Mouse (Mus musculus): Measurements from ENCODE around the gene Enpp6.

The Enpp6 gene

DNA sequence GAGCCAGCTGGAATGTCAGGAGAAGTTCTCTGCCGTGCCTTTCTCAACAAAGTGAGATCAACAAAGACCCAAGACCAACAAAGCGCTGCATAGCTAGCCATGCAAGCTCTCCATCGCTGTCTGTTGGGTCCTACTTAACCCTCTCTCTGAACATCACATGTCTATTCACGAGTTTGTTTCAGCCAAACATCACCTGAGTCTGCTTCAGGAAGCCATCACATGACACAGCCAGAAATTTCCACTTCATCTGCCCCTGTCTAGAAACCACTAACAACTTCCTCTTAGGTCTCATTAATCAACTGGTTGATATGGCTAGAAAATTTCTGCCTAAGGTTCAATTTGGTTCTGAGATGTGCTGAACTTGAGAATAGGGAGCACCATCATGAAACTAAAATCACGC lies 85.3 kb downstream of the Enpp6 start:
- no peak for DNase-seq

DNA sequence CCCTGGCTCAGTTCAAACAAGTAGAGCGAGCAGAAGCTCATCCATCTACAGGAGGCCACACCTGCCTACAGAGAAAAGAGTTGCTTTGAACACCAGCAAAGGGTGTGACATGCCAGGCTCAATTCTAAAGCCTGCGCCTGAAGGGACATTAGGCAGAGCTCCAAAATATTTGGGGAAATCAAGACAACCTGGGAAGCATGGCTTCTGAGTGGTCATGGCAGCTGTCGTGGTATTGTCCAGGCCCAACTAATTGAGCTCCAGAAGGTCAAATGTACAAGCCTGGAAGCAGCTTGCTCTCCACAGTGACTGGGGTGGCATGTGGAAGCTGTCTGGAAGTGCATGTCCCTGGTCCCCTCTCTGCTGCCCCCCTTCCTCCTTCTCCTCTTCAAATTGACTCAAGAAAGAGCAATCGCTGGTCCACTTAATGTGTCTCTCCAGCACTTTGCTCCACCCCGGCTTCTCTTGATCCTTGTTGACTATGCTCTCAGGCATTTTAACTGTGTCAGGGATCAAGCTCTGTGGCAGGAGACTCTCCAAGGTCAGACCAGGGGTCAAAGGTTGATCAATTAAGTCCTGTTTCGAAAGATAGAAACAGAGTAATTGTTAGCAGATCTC lies 89.4 kb downstream of the Enpp6 start:
- no peak for DNase-seq

DNA sequence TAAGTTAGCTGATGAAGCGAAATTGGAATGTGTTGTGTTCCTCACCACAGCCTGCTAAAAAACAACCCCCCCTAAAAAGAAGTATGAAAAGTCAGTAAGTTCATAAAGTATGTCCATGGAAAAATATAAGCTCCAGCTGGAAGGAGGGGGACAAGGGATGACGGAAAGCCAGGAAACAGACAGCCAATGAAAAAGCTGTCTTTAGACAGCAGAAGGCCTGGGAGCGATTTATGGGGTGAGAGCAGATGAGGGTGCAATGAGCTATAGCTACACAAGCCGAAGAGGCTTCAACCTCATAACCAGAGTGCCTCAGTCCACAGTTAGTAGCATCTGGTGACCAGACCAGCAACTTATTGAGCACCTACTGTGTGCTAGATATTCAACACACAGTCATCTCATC lies 93.3 kb downstream of the Enpp6 start:
- DNase-seq: no peak

DNA sequence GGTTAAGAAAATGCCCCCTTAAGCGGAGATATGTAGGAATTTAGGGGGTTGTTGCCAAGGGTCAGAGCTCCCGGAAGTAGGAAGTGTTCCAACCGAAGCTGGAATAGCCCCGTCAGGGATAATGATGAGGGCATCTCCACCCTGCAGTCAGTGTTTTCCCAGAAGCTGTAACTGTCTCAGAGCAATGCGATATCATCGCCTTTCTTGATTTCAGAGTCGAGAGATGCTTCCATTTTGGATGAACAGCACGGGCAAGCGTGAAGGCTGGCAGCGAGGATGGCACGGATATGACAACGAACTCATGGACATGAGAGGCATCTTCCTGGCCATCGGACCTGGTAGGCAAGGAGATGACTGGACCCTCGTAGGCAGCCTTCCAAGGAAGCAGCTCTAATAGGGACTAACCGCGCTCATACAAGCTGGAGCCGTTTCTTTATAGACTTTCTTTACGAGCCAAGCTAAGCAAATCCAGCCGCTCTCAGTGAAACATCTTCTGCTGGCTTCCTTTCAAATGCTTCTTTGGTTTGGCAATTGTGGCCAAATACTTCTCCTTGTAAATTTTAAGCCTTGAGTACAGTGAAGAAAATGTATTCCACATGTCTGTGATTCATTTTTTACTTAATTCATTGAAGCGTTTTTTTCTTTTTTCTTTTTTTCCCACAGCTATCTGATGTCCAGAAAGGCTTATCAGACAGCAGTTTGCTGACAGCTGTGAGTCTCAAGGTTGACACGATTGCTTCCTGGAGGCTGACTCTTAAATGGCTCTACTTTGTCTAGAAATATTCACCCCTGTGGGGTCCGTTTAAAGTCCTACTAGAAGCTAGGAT lies 95.7 kb downstream of the Enpp6 start:
- DNase-seq: no peak

GRCm38 (mm10) chr8:47090021-47090420 lies 103.3 kb downstream of the Enpp6 start:
- DNase-seq: no peak

DNA sequence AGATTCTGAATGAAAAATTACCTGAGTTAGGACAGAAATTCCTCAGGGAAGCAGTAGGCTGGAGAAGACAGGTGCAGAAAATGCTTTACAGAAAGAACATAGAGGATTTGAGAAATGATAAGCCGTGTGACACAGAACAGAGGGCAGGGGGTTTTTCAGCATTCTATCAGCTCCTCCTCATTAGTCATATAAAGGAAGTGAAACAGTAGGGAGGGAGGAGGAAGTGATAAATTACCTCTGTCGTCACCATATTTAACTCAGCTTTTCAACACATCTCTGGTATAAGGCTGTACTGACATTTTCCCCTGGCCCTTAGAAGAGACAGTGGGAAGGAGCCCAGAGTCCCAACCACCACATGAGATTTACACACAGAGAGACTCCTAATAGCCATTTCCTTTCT lies 118.9 kb downstream of the Enpp6 start:
- DNase-seq: no peak

DNA sequence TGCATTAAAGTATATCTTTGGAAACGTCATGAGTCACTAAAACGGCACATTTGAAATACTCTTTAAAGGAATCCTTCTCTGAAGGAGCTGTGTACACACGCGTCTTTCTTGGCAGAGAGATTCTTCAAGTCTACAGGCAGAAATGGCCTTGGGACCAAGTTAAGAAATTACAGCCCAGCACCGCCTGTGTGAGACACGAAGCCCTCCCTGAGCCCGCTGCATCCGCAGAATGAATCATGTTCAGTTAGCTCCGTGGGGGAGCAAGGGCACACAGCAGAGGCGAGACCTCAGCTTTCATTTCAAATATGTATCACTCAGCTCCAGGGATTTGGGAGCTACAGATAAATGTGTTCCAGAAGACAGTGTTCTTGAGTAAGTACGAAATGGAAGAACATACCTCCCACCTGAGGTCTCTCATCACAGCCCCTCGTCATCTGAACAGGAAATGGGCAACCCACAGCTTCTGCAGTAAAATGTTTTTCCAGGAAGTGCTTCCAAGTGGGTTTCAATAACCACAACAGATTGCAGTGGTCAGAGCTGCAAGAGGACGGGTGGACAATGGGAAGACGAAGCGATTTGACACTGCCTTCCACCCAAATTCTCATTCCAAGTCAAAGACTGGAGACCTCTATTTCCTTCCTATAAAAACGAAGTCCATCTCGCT lies 127.6 kb downstream of the Enpp6 start:
- DNase-seq: no peak

GRCm38 (mm10) chr8:47117336-47117735 lies 130.6 kb downstream of the Enpp6 start:
- no peak for DNase-seq

DNA sequence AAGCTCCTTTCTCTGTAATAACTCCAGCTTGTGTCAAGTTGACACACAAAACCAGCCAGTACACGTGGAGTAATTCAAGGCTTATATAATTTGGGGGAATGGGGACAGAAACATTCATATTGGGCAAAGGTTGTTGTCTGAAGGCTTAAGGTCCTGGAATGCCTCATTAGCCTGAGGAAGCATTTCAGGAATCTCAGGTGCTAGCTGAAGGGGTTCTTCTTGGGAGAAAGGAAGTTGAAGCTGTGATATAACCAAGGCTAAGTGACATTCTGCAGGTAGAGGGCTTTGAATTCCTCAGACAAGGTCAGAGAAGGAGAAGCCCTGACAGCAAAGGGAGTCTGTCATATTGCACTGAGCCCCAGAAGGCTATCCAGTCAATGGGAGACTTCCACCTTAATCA lies 133.2 kb downstream of the Enpp6 start:
- no peak for DNase-seq

- no peak for DNase-seq
Measured at GRCm38 (mm10) chr8:47128859-47129258, 142.2 kb downstream of the Enpp6 start.

GRCm38 (mm10) chr8:47133381-47133780 lies 146.7 kb downstream of the Enpp6 start:
- DNase-seq: no peak

DNA sequence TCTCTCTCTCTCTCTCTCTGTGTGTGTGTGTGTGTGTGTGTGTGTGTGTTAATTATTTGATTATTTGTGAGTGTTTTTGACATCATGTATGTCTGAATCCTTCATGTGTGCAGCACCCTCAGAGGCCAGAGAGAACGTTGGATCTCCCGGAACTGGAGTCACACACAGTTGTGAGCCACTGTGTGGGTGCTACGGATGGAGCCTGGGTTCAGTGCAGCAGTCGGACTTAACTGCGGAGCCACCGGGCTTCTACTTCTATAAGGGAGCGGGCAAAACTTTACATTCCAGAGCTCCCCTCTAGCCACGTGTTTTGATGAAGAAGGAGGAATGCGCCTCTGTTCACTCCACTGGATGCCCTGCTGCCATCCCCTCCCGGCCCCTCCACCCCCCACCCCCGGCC lies 148.0 kb downstream of the Enpp6 start:
- DNase-seq: no peak

GRCm38 (mm10) chr8:47135586-47135985 lies 148.9 kb downstream of the Enpp6 start:
- DNase-seq: no peak

DNA sequence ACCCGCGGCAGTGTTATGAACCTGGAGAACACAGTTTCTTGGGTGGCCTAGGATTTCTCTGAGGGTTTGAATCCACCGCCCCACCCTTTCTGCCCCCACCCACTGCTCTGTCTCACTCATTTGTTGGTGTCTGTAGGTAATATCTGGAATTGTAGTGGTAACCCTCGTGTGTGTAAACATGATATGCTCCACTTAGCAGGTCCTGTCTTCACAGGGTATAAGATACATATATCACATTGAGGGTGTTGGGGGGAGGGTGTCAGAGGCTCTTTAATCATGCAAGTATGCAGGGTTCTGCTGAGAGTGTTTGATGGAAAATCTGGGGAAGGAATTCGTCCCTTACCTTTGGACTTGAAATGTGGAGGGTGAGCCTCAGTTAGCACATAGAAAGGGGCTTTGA lies 149.4 kb downstream of the Enpp6 start:
- no peak for DNase-seq

DNA sequence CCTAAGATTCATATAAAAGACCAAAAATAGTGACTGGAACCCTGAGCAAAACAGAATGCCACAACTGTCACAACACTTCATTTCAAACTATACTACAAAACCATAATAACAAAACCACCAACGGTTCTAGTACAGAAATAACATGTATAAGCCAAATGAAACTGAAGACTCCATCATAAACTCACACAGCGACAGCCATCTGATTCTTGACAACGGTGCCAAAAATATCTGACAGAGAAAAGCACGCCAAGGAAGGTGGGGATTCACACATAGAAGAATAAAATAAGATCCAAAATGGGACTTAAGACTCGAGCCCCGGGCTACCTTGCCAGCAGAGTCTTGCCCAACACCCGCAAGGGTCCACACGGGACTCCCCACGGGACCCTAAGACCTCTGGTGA lies 158.6 kb downstream of the Enpp6 start:
- DNase-seq: no peak

All from cerebellum, adult 11 months (tissue).